Mouse (Mus musculus): Measurements from ENCODE around the gene Tedc2.
A peak's percentile ranks its signal among the peaks of the same experiment; 100 is the strongest.

Tedc2 gene

DNA sequence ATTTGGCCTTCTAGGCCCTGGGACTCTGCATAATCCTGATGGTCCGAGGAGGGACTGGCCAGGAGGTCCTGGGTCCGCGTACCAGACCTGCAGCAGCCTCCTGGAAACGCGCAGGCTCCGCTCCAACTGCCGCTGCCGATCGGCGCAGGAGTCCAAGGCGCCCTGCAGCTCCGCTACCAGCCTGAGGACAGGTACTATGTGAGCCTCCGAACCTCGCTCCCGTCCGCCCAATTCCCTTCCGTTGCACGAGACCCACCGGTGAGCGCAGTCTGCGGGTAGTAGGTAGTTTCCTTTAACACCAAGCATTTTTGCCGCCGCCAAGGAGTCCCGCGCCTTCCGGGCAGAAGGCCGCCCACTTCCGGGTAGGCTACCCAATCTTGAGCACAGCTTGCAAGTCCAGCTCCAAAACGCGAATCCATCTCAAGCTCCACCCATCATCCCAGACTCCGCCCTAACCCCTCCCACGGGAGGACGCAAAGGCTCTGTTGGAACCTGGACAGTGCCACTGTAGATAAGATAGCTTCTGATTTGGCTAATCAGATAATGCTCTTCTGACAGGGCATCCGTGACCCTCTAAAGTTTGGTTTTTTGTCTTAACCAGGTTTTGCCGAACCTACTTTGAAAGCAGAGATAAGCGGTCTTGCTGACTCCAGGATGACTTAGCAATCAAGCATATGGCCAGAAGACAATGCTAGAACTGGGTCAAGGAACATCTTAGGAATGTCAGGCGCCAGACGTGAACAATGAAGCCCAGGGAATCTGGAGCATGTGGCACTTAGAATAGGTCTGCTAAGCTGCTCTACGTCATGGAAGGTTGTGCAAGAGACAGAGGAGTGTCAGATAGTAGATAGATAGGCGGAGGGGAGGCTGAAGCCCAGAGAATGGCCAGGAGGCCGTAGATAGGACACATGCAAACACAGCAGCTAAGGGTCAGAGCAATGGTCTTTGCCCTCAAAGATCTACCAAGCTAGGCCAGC, at the start of gene Tedc2:
TSS of gene Tedc2 (minus strand) at position 417 of the 977 bp plus-strand sequence.
- DNase-seq (ENCODE audit: low spot score in 2 of 2): peak; percentile 85 to 86

DNA sequence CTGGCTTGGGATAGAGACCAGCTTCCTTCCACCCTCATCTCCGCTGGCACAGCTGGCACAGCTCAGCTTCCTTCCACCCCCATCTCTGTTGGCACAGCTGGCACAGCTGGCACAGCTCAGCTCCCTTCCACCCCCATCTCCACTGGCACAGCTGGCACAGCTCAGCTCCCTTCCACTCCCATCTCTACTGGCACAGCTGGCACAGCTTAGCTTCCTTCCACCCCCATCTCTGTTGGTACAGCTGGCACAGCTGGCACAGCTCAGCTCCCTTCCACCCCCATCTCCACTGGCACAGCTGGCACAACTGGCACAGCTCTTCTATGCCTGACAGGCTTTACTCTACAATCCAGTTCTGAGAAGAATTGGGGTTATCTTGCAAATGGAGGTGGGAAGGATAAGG, 46.5 kb upstream of the Tedc2 start:
- no peak for DNase-seq (ENCODE audit: low spot score in 2 of 2)

DNA sequence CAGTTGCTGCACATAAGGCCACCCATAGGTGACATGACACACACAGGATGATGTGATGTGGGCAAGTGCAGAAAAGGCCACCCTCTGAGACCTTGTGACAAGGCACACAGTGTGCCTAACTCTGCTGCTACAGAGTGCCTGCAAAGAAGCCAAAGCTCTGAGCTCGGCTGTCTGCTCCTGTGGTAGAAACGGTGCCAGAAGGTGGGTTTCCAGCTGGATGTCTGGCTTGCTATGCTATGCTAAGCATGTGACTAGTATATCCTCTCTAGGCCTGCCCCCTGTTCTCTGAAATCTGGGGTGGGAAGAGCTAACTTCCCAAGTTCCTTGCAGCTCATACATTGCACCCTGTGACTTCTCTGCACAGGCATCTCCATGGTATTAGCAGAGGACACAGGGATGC, 44.1 kb upstream of the Tedc2 start:
- no peak for DNase-seq (ENCODE audit: low spot score in 2 of 2)

DNA sequence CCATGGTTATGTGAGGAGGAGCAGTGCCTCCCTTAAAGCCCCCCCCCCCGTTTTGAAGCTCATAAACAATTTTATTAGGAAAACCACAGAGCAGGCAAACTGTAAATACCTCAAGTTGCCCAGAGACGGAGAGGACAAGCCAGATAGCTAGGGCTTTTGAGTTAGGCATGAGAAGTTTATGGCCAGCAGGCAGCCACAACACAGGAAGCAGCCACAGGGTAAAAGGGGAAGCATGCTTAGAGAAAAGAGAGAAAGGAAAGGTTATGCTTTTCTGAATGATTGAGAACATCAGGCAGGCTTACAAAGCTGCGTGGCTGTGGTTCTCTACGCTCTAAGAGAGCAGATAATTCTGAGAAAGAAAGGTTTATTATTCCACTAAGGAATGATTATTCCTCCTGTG, 39.9 kb upstream of the Tedc2 start:
- DNase-seq (ENCODE audit: low spot score in 2 of 2): no peak

DNA sequence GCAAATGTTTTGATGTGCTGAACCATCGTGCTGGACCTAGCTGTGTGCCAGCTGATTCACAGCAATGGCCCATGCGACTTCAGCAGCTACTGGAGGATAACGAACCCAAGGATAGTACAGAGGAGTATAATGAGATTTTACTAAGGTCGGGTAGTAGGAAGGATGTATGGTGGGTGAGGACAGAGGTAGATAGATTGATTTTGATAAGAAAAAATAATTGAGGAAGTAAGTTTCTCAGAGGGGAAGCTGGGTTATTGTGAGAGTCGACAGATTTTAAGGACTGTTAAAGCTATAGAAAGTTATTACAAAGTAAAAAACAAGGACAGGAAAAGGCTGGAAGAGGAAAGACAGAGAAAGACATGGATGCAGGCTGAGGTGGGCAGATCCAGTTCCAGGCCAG, 39.1 kb upstream of the Tedc2 start:
- DNase-seq (ENCODE audit: low spot score in 2 of 2): no peak

DNA sequence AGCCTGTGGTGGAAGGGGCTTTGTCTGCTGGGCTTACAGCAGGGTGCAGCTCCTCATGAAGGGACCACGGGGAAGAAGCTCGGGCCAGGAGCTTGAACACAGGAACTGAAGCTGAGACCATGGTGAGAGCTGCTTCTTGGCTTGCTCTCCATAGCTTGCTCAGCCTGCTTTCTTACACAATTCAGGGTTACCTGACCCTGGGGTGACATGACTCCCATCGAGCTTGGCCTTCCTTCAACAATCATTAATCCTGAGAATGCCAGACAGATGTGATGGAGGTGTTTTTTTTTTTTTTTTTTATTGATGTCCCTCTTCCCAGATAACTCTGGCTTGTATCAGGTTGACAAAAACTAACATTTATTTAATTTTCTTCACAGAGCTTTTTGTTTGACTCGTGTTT, 38.3 kb upstream of the Tedc2 start:
- DNase-seq (ENCODE audit: low spot score in 2 of 2): no peak

DNA sequence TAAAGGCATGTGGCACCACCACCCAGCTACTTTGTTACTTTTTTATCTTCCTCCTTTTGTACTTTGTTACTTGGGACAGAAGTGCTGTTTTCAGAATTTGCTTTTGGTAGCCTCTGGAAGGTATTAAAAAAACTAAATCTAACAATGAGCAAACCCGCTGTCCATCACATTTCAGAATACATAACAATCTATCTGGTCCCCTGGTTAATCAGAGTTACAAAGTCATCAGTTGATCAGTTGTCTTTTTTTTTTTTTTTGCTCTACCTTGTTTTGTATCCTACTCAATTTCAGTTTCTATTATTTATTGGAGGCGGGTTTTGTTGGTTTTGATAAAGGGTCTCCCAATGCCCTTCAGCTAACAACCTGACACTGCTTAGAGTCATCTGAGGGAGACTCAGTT, 31.7 kb upstream of the Tedc2 start:
- DNase-seq (ENCODE audit: low spot score in 2 of 2): no peak

DNA sequence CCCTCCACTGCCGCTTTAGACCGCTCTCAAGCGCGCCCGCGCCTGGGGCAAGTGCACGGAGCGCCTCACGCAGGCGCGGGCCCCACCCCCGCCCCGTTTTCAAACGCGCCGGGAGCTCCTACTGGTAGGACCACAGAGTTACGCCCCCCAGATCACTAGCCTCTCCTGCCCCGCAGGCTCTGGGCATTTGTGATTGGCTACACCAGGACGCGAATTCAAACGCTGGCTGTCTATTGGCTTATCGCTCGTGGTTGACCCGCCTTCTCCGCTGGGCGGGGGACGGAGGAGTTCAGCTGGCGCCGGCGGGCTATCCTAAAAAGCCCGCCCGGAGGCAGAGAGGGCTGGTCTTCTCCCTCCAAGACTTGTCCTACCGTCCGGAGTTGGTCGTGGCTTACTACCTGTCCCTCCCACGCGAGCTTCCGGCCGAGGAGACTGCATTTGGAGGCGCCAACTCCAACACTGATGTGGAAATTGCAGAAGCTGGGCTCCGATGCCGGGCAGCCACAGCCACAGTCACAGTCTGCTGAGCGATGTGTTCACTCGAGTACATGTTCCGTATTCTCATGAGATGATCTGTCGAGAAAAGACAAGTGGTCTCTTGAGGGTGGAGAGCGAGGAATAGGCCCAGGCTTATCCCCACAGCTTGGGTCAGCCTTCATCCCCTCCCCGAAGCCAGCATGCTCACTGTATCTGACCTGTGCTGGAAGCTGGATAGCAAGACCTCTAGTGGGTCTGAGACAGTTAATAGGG, 30.8 kb upstream of the Tedc2 start, which contains the start of gene Ccnf:
TSS of gene Ccnf (minus strand) at position 165 of the 750 bp plus-strand sequence.
- DNase-seq (ENCODE audit: low spot score in 2 of 2): peak; percentile 95 to 97

DNA sequence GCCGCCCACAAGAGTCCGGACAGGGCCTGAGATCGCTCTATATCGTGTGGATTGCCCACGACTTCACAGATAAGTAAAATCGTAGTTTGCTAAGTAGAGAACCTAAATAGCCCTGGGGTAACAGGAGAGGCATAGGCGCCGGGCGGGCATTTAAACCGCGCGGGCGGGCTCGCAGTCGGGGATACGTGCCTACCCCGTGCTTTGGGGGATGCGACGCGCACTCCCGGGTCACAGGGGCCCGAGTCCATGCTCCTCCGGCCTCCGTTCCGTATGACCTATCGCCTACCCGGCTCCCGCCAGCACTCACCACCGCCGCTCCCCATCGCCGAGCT, 30.3 kb upstream of the Tedc2 start:
- DNase-seq (ENCODE audit: low spot score in 2 of 2): no peak

DNA sequence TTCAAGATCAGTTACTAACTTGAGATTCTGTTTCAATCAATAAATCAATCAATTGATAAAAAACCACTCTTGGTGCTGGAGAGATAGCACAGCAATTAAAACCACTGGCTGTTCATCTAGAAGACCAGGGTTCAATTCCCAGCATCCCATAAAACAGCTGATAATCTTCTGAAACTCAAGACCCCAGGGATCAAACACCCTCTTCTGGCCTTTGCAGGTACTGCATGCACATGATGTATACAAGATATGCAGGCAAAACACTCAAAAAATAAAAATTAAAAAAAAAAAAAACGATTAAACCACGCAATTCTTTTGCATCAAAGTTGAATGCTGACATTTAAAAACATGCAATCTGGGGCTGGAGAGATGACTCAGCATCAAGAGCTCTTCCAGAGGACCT, 28.0 kb upstream of the Tedc2 start:
- peak in 1 of 2 experiments; percentile 35 for DNase-seq (ENCODE audit: low spot score in 2 of 2)

DNA sequence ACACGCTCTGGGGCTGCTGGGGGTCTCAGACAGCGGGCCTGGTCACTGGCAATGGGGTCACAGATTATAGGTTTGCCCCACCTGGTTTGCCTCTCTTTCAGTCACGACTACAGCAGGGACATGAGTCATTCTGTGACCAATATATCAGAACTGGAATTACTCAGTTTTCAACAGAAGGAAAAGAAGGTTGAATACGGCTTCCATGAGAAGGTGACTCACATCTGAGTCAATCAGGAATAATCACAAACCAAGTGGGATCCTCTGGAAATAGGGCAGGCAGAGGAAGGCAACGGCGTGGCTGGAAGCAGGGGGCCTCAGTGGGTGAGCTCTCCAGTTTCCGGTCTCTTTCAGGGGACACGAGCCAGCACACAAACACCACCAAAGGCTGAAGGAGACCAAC, 23.4 kb upstream of the Tedc2 start:
- no peak for DNase-seq (ENCODE audit: low spot score in 2 of 2)

DNA sequence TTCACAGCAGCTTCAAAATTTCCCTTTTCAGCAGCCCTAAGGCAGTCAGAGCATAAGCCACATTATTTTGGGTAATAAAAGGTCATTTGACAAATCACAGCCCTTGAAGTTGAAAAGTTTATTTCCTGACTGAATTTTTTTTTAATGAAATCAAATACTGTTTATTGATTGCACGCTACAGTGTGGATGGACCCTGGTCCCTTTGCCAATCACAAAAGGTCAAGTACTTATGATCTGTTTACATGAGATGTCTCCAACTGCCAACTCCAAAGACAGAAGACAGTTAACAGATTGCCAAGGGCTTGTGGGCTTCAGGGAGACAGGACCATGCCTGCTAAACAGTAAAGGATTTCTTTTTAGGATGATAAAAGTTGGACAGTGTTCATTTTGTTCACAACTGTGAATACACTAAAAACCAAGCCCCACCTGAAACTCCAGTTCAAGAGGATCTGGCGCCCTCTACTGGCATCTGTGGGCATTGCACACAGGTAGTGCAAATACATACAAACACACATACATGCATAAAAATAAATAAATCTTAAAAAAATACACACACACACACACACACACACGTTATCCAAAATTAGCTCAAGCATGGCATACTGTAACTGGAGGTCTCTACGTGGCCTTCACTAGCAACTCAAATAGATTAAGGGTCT, 22.8 kb upstream of the Tedc2 start:
- peak; percentile 36 to 61 for DNase-seq (ENCODE audit: low spot score in 2 of 2)

DNA sequence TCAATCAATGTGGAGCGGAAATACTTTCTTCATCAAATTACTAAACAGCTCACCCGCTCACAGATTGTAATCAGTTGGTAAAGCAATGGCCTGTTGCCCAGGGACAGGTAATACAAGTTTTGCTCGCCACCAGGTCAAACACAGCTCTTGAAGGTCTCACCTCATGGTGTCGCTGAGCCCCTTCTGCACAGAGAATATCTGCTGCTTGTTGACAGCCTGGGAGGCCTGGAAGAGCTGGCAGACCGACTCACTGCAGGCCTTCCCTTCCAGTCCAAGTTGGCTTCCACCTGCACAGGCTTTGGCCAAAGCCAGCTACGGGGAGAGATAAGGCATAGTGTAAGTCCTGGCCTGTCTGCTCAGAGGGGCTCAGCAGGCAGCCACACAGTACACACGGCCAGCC, 16.3 kb upstream of the Tedc2 start:
- DNase-seq (ENCODE audit: low spot score in 2 of 2): no peak

DNA sequence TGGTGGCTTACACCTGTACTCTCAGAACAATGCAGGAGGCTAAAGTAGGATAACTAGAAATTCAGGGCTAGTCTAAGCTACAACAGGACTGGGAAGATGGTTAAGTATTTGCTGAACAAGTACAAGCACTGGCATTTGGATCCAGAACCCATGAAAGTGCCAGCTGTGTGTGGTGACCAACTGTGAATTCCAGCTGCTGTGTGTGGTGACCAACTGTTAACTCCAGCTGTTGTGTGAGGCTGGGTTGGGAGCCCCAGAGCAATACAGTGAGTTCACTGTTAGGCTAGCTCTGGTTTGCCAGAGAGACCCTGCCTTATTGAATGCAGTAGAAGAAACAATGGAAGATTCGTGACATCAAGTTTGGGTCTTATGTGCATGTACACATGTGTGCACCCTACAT, 15.8 kb upstream of the Tedc2 start:
- no peak for DNase-seq (ENCODE audit: low spot score in 2 of 2)

DNA sequence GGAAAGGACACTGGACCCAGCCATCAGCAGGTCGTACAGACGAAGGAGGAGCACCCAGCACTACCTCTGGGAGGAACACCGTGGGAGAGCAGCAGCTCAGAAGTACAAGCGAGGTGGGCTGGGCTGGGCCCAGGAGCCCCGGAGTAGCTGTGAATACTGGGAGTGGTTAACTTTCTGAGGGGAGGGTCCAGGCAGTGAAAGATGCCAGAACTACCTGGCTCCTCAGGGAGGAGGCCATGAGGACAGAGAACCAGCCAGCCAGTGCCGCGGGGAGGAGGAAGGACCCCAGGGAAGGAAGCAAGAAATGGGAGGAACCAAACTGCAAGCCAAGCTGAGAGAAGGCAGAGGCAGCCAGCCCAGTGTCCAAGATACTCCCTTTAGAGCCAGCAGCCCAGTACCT, 7.3 kb upstream of the Tedc2 start:
- no peak for DNase-seq (ENCODE audit: low spot score in 2 of 2)

DNA sequence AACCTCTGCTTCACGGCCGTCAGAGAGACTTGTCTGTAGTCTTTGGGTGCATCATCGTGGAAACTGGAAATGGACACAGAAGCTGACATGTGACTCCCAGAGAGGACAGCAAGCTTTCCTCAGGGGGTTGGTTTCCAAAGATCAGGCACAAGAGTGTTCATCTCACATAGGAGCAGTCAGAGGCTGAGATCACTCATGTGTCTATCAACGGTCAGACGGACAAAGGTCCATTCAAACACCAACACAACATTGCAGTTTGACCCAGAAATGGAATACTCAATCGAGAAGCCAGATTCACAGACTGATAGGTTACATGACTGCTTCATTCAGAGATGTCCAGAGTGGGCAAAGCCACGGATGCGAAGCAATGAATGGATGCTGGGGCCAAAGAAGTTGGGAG, 6.1 kb upstream of the Tedc2 start:
- DNase-seq (ENCODE audit: low spot score in 2 of 2): no peak

DNA sequence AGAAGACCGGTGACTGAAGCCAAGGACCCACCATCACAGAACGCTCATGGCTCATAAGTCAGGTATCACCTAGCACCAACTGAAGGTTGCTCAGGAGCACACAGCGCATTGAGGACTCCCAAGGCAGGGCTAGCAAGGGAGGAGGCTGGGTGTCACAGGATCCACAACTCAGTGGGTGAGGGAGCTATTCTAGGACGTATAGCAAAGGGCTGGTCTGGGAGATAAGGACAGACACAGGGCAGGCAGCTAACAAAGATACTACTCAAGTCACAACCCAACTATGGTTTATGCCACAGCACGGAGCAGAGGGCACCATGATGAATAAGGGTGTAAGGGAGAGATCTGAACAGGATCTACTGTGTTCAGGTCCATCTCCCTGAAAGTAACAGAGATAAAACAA, 5.2 kb upstream of the Tedc2 start:
- no peak for DNase-seq (ENCODE audit: low spot score in 2 of 2)

DNA sequence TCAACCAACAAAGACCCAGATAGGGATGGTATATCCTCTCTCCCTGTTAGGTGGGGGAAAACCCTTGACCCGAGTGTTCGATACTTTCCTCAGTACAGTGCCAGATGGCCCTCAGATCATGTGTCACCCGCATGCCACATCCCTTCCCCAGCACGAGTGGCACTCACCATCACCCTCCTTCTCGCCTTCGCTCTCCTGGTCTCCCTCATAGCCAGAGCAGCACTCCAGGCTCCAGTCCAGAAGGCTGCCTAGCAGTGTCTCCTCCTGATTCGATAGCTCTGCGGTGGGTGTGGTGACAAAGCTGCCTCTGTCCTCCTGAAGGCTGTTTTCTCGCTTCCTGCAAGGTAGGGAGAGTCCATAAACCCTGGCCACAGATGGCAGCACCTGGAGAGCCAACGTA, 4.1 kb upstream of the Tedc2 start:
- DNase-seq (ENCODE audit: low spot score in 2 of 2): no peak

DNA sequence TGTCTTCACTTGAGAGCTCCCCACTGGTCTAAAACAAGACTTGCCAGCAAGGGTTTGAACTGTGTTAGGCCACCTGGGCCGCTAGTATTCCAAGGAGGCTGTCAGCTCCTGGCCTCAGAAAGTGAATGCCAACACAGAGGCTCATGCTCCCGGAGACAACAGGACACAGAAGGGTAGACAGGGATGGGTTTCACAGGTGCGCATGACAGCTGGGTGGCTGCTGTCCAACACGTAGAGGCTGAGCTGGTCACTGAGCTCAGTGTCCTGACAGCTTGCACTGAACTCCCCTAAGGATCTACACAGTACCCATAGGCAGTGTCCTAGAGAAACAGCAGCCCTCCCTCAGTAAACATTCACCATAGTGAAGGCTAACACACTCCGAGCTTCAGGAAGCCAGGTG, 2.9 kb upstream of the Tedc2 start:
- no peak for DNase-seq (ENCODE audit: low spot score in 2 of 2)

DNA sequence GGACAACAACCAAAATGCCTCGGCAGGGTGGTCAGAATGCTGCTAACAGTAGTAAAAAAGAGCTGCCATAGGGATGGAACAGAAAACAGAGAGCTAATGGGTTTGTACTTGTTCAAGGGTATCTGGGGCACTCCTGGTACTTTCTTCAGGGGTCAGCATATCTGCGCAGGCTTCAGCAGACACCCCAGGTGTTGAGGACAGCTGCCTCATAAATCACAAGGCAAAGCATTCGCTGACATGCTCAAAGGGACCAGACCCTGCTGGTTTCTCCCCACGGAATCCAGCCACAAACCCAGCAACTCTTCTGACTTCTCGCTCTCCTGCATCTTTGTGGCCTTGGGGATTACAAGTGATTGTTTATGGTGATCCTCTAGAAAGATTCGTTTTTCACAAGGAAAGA, 2.0 kb upstream of the Tedc2 start:
- DNase-seq (ENCODE audit: low spot score in 2 of 2): no peak

DNA sequence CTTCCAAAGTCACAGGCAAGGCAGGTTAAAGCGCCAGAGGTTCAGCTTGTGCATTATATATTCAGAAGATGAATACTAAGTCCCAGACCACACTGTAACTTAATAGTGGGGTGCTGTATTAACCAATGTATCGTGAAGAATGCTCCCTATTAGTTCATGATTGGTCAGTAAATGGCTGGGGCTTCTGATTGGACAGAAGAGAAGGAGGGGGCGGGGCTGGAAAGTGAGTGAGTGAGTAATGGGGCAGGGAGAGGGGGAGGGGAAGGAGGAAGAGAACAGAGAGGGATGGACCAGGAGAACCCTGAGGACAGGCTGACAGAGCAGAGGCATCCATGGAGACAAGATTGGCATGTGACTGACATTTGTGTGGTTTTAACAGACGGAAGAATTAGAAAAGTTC, 3.8 kb downstream of the Tedc2 start:
- no peak for DNase-seq (ENCODE audit: low spot score in 2 of 2)

DNA sequence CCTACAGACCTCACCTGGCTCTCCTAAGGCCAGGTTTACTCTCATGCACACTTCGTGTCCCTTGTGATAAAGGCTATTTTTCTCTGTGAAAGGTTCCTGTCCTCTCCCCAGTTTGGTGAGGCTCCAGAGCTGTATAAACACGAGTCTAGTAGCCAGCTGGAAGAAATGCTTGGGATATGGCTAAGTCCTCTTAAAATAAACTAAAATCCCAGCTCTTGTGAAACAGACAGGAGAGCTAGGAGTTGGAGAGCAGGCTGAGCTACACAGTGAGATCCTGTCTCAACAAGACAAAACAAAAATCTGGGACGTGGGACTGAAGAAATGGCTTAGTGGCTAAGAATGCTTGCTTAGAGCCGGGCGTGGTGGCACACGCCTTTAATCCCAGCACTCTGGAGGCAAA, 7.5 kb downstream of the Tedc2 start:
- DNase-seq (ENCODE audit: low spot score in 2 of 2): no peak
